Mouse (Mus musculus) lung, embryonic 15.5 days (tissue): Measurements from ENCODE around the gene Arfgap3. TPM values are rescaled to one million over a fixed set of nuclear protein-coding genes. Genes with fewer than 3 reads are reported as not detected.
"Not testable (repeated sequence)": the region's sequence is repeated elsewhere in the genome, so short reads cannot be mapped to it uniquely, and the experiment has no call there.

Experiments used
- ATAC-seq: fragments of 200-750 bp; cut with Nextera tagmentation; 2 replicates; pipeline ENCODE4 v1.8.0; 2017; ENCODE audit warnings: moderate number of reproducible peaks, borderline replicate concordance; ENCODE audit not compliant: low FRiP score, low TSS enrichment; ENCODE audit errors: extremely low read depth
- H3K27ac ChIP-seq: fragments of 300-500 bp; sonication (generic); 2 replicates; pipeline ENCODE4 v1.5.1; 2015; ENCODE audit warnings: moderate library complexity, mild to moderate bottlenecking, inconsistent platforms
- H3K27me3 ChIP-seq: fragments of 300-500 bp; sonication (generic); 2 replicates; pipeline ENCODE4 v1.6.1; 2015; ENCODE audit warnings: inconsistent platforms
- H3K36me3 ChIP-seq: fragments of 300-500 bp; sonication (generic); 2 replicates; pipeline ENCODE4 v1.6.1; 2015; ENCODE audit warnings: inconsistent platforms
- H3K4me1 ChIP-seq: fragments of 300-500 bp; sonication (generic); 2 replicates; pipeline ENCODE4 v1.6.1; 2015; ENCODE audit warnings: inconsistent platforms
- H3K4me2 ChIP-seq: fragments of 300-500 bp; sonication (generic); 2 replicates; pipeline ENCODE4 v1.6.1; 2015; ENCODE audit warnings: inconsistent platforms, mild to moderate bottlenecking, moderate library complexity
- H3K4me3 ChIP-seq: fragments of 300-500 bp; sonication (generic); 2 replicates; pipeline ENCODE4 v1.5.1; 2015; ENCODE audit warnings: mild to moderate bottlenecking, inconsistent platforms
- H3K9ac ChIP-seq: fragments of 300-500 bp; sonication (generic); 2 replicates; pipeline ENCODE4 v1.6.1; 2015; ENCODE audit warnings: inconsistent platforms
- H3K9me3 ChIP-seq: fragments of 300-500 bp; sonication (generic); 2 replicates; pipeline ENCODE4 v1.6.1; 2016; ENCODE audit warnings: inconsistent platforms
- WGBS: fragments of 180-500 bp; shearing (Covaris S2); methylation state at CpG from one replicate; pipeline ENCODE4 v1.1.7; 2015; 5-methylcytosine and 5-hydroxymethylcytosine counted together
- polyA plus RNA-seq: library from polyadenylated mRNA; unstranded; fragments of >200 nt; fragmentation: Nextera tagmentation; extraction: Ambion mirVana; gene quantifications from 2 replicates; pipeline ENCODE4 v1.2.1, GENCODE M21; 2015

Arfgap3 gene
- 38.3 and 43.9 TPM in 2 replicates for polyA plus RNA-seq

DNA sequence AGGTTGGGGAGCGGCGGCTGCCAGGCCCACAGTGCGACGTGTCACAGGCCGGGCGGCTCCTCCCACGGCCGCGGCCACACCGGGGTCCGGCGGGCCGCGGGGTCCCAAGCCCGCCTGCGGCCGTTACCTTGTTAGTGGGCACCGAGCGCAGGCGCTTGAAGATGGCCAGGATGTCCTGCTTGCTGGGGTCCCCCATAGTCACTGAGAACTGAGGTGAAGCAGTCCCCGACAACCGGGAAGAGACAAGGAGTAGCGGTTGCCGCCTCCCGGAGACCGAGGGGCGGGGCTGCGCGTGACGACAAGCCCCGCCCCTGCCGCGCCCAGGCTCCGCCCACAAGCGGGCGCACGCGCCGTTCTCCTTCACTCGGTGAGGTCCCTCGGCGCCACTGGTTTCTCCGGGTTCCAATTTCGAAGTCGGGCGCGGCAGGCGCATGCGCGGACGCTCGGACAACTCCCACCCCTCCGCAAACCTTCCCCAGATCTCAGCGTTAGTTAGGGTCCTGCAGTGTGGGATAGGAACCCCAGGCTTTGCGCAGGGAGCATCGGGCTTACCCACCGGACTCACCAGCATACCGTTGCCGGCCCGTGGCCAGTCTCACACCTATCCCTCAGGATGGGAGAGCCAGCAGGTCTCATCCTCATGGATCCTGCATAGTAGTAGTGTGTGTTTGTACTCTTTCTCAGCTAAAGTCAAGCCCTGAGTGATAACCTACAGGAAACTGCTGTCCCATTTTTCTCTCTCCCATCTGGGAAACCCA lies at the start of gene Arfgap3:
Gene Arfgap3, minus strand, starts transcription at position 294 of the 758 bp plus-strand sequence.
- WGBS: under 1% methylated on average over 59 of the region's 60 CpGs
- H3K9ac ChIP-seq: peak within 1 kb of the TSS; percentile 75
- H3K4me3 ChIP-seq: peak within 1 kb of the TSS; percentile 83
- peak within 1 kb of the TSS; percentile 84 for H3K4me2 ChIP-seq
- no peaks in the 10 kb centered on the region for H3K27me3 ChIP-seq
- H3K9me3 ChIP-seq: no peaks in the 10 kb centered on the region
- H3K27ac ChIP-seq: peak within 1 kb of the TSS; percentile 65
- no peaks in the 10 kb centered on the region for H3K36me3 ChIP-seq
- peaks cover 13% of the 10 kb centered on the region for H3K4me1 ChIP-seq
- peak; percentile 94 for ATAC-seq

- H3K4me1 ChIP-seq: no peaks in the 10 kb centered on the region
- no peak overlapping the region for H3K4me2 ChIP-seq
- no peak overlapping the region for H3K9ac ChIP-seq
- peaks cover 25% of the 10 kb centered on the region for H3K36me3 ChIP-seq
- no peak overlapping the region for H3K27ac ChIP-seq
- no peak for ATAC-seq
- no peaks in the 10 kb centered on the region for H3K27me3 ChIP-seq
- H3K4me3 ChIP-seq: no peak overlapping the region
- no peaks in the 10 kb centered on the region for H3K9me3 ChIP-seq
- WGBS: 77% methylated on average over 2 of the region's 2 CpGs
Observed at GRCm38 (mm10) chr15:83392722-83393121, 42.7 kb upstream of the Arfgap3 start.

DNA sequence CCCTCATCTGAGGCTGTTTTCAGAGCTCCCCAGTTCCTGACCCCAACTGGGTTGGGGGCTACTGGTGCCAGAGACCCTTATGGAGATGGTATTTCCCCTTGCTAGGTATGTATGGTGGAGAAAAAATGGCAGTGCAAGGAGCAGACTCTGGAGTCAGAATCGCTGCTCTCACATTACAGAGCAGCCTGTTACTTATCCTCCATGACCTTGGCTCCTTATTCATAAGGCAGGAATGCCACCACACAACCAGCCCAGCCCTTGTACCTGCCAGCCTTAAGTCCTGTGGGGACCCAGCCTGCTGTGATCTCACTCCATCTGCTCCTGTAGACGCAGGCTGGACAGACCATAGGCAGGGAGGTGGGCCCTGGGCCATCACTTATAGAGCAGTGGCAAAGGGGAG lies 37.9 kb upstream of the Arfgap3 start:
- 82% methylated on average over 2 of the region's 2 CpGs for WGBS
- Histone ChIP-seq H3K9ac (no peak overlapping the region), H3K36me3 (peaks cover 66% of the 10 kb centered on the region), H3K4me3 (no peak overlapping the region), H3K4me1 (no peaks in the 10 kb centered on the region), H3K9me3 (no peaks in the 10 kb centered on the region), H3K4me2 (no peak overlapping the region), H3K27me3 (no peaks in the 10 kb centered on the region), H3K27ac (no peak overlapping the region)
- no peak for ATAC-seq

DNA sequence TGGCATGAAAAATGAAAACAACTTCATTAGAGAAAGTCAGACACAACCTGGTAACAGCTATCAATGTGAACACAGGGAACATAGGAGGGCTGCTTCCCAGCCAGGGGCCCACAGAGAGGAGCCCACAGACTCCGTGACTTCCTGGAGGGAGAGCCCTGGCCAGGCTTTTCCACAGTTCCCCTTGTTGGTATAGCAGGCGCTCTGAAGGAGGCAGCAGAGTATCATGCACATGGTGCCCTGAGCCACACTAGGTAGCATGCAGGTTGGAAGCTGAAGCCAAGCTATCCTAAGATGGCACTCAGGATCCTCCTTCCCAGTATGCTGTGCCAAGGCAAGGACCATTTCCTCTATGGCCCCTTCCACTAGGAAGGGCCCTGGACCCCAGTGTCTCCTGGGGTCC lies 33.6 kb upstream of the Arfgap3 start:
- Histone ChIP-seq H3K9me3 (no peaks in the 10 kb centered on the region), H3K4me3 (no peak overlapping the region), H3K27ac (no peak overlapping the region), H3K27me3 (no peaks in the 10 kb centered on the region), H3K9ac (no peak overlapping the region), H3K4me1 (no peaks in the 10 kb centered on the region), H3K4me2 (no peak overlapping the region), H3K36me3 (peaks cover 58% of the 10 kb centered on the region)
- 85% methylated on average over 2 of the region's 2 CpGs for WGBS
- no peak for ATAC-seq

- 77% methylated on average over 5 of the region's 5 CpGs for WGBS
- Histone ChIP-seq H3K4me1 (no peaks in the 10 kb centered on the region), H3K9me3 (no peaks in the 10 kb centered on the region), H3K9ac (no peak overlapping the region), H3K27ac (no peak overlapping the region), H3K4me3 (no peak overlapping the region), H3K36me3 (peaks cover 62% of the 10 kb centered on the region), H3K4me2 (no peak overlapping the region), H3K27me3 (no peaks in the 10 kb centered on the region)
- no peak for ATAC-seq
Observed at GRCm38 (mm10) chr15:83383136-83383535, 33.1 kb upstream of the Arfgap3 start.

DNA sequence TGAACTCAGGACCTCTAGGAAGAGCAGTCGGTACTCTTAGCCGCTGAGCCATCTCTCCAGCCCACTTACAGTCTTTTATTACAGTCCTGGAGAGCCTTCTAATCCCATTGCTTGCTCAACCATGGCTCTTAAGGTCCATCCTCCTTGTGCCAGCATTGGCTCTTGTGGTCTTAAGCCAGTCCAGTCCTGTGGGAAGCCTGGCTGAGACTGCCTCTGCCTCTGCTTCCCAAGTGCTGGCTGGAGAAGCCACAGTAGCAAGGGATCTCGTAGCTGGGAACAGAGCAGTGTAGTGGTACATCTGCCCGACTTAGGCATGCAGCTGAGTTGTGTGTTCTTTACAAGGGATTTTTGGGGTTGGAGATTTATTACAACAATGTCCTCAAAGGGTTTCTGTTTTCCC lies 32.4 kb upstream of the Arfgap3 start:
- no peaks in the 10 kb centered on the region for H3K4me1 ChIP-seq
- no peak overlapping the region for H3K27ac ChIP-seq
- H3K4me3 ChIP-seq: no peak overlapping the region
- H3K27me3 ChIP-seq: no peaks in the 10 kb centered on the region
- H3K9me3 ChIP-seq: no peaks in the 10 kb centered on the region
- ATAC-seq: no peak
- no peak overlapping the region for H3K9ac ChIP-seq
- no peak overlapping the region for H3K4me2 ChIP-seq
- peaks cover 61% of the 10 kb centered on the region for H3K36me3 ChIP-seq
- 95% methylated on average over 4 of the region's 4 CpGs for WGBS

- Histone ChIP-seq H3K36me3 (peaks cover 28% of the 10 kb centered on the region), H3K27me3 (no peaks in the 10 kb centered on the region), H3K9me3 (no peaks in the 10 kb centered on the region), H3K4me1 (no peaks in the 10 kb centered on the region), H3K4me3 (no peak overlapping the region), H3K9ac (no peak overlapping the region), H3K4me2 (no peak overlapping the region), H3K27ac (no peak overlapping the region)
- ATAC-seq: no peak
- 68% methylated on average over 4 of the region's 4 CpGs for WGBS
Observed at GRCm38 (mm10) chr15:83377153-83377552, 27.1 kb upstream of the Arfgap3 start.

- 64% methylated on average over 4 of the region's 4 CpGs for WGBS
- Histone ChIP-seq H3K9me3 (no peaks in the 10 kb centered on the region), H3K27ac (0 out of 2 replicates have a peak overlapping the region, but pooled peaks have one; percentile 4), H3K27me3 (no peaks in the 10 kb centered on the region), H3K4me1 (no peaks in the 10 kb centered on the region), H3K4me2 (no peak overlapping the region), H3K4me3 (no peak overlapping the region), H3K9ac (no peak overlapping the region), H3K36me3 (peaks cover 26% of the 10 kb centered on the region)
- no peak for ATAC-seq
Observed at GRCm38 (mm10) chr15:83375136-83375535, 25.1 kb upstream of the Arfgap3 start.

DNA sequence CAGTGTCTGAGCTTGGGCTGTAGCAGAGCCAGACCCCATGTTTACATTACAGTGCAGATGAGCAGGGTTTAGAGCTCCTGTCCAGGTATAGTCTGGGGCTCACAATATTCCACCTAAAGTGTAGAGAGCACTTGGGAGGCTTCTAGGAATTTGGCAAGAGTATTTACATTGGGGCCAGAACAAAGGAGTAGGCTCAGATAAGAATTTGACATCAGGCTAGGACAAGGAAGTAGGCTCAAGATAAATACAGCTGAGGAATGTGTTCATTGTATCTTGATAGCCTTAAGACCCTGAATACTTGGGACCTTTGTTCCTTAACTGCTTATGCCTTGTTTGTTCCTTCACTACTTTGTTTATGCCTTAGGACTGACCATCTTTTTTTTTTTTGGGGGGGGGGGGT lies 24.0 kb upstream of the Arfgap3 start:
- Histone ChIP-seq H3K9me3 (no peaks in the 10 kb centered on the region), H3K4me3 (no peak overlapping the region), H3K36me3 (peaks cover 26% of the 10 kb centered on the region)

DNA sequence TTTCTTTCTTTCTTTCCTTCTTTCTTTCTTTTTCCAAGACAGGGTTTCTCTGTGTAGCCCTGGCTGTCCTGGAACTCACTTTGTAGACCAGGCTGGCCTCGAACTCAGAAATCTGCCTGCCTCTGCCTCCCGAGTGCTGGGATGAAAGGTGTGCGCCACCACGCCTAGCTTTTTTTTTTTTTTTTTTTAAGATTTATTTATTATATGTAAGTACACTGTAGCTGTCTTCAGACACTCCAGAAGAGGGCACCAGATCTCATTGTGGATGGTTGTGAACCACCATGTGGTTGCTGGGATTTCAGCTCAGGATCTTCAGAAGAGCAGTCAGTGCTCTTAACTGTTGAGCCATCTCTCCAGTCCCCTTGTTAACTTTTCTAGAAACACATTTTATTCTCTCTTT lies 18.7 kb upstream of the Arfgap3 start:
- not testable (repeated sequence) for H3K27ac ChIP-seq, ATAC-seq, H3K36me3 ChIP-seq, H3K9ac ChIP-seq, H3K4me3 ChIP-seq, H3K27me3 ChIP-seq, H3K9me3 ChIP-seq, H3K4me2 ChIP-seq
- 67% methylated on average over 4 of the region's 4 CpGs for WGBS
- peaks cover 16% of the 10 kb centered on the region; the same call in 1 of the 2 replicates for H3K4me1 ChIP-seq

More for the DNA sequence above, 24.0 kb upstream of the Arfgap3 start:
- no peak overlapping the region for H3K4me2 ChIP-seq
- H3K27me3 ChIP-seq: no peaks in the 10 kb centered on the region
- no peaks in the 10 kb centered on the region for H3K4me1 ChIP-seq
- ATAC-seq: no peak
- no peak overlapping the region for H3K9ac ChIP-seq
- H3K27ac ChIP-seq: no peak overlapping the region

- H3K36me3 ChIP-seq: peaks cover 4% of the 10 kb centered on the region; the same call in 1 of the 2 replicates
- 46% methylated on average over 2 of the region's 2 CpGs for WGBS
- no peaks in the 10 kb centered on the region for H3K27me3 ChIP-seq
- no peak overlapping the region for H3K9ac ChIP-seq
- peaks cover 16% of the 10 kb centered on the region; the same call in 1 of the 2 replicates for H3K4me1 ChIP-seq
- H3K27ac ChIP-seq: peak overlapping the region; percentile 69
- H3K9me3 ChIP-seq: no peaks in the 10 kb centered on the region
- no peak overlapping the region for H3K4me3 ChIP-seq
- ATAC-seq: no peak
- H3K4me2 ChIP-seq: no peak overlapping the region
Observed at GRCm38 (mm10) chr15:83368261-83368660, 18.2 kb upstream of the Arfgap3 start.

DNA sequence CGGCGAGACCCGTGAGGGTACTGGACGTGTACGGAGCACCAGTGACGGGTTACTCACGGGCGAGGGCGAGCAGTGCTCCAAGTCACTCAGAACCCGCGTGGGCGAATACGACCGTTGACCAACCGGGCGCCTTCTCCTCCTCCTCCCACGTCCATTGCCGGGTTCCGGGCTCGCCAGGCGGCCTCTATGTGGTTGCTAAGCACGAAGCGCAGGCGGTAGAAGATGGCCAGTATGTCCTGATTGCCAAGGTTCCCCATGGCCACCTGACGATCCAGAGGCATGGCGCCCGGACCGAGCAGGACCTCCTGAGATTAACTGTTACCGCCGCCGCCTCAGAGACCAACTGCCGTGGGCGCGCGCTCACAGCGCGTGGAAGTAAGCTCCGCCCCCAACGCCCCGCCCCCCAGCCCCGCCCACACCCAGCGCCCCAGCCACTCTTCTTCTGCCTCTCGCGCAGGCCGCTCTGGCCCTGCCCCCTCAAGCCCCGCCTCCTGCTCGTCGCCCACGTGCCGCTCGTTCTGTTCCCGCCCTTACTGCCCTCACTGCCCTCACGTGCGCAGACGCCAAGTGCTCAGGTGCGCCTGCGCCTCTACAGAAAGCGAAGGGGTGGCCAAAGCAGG lies 17.0 kb upstream of the Arfgap3 start:
- peak; percentile 92 for ATAC-seq
- Histone ChIP-seq H3K4me1 (peaks cover 16% of the 10 kb centered on the region; the same call in 1 of the 2 replicates), H3K9me3 (no peaks in the 10 kb centered on the region), H3K27ac (0 out of 2 replicates have a peak overlapping the region, but pooled peaks have one; percentile 69), H3K36me3 (no peaks in the 10 kb centered on the region), H3K27me3 (no peaks in the 10 kb centered on the region), H3K9ac (peak overlapping the region; percentile 23; the same call in 1 of the 2 replicates), H3K4me3 (peak overlapping the region; percentile 41), H3K4me2 (peak overlapping the region; percentile 78)
- WGBS: 13% methylated on average over 56 of the region's 58 CpGs
